Mouse (Mus musculus): ENCODE measurements around the gene Ankrd2. TPM values are rescaled to one million over a fixed set of nuclear protein-coding genes. Genes with fewer than 3 reads are reported as not detected.

The Ankrd2 gene
- polyA plus RNA-seq, 1 experiment from 2014 or later, result 0.11 TPM

GRCm38 (mm10) chr19:42033611-42034010 is 2.2 kb upstream of the Ankrd2 start:
- no peak for TF ChIP-seq CTCF (IDR thresholded peaks at IDR 0.05; ENCODE audit: low read depth)
- no peak overlapping the region for H3K27ac ChIP-seq
- 86% methylated on average over 14 of the region's 14 CpGs for WGBS
- no peak overlapping the region for H3K9ac ChIP-seq (ENCODE audit: low read depth, low read length)
- no peak overlapping the region for H3K4me2 ChIP-seq (ENCODE audit: low read length)
- ATAC-seq (replicated peaks; ENCODE audit: low FRiP score, low read depth), result no peak
- H3K4me3 ChIP-seq (replicated peaks; ENCODE audit: low read depth, low read length), result no peak overlapping the region
- peaks cover 23% of the 10 kb centered on the region for H3K36me3 ChIP-seq (ENCODE audit: insufficient read depth, low read length)
- H3K27me3 ChIP-seq (ENCODE audit: insufficient read depth, low read length), result no peaks in the 10 kb centered on the region
- DNase-seq (ENCODE audit: low spot score), result no peak
- no peaks in the 10 kb centered on the region for H3K4me1 ChIP-seq (replicated peaks; ENCODE audit: insufficient read depth, low read length)
- H3K9me3 ChIP-seq (replicated peaks; ENCODE audit: low read length), result no peaks in the 10 kb centered on the region

- H3K27ac ChIP-seq, result no peak overlapping the region
- H3K4me2 ChIP-seq (ENCODE audit: low read length), result no peak overlapping the region
- 80% methylated on average over 9 of the region's 9 CpGs for WGBS
- H3K27me3 ChIP-seq (ENCODE audit: insufficient read depth, low read length), result no peaks in the 10 kb centered on the region
- DNase-seq (ENCODE audit: low spot score) (no peak), ATAC-seq (replicated peaks; ENCODE audit: low FRiP score, low read depth) (0 out of 2 replicates have a peak, but pooled peaks have one; percentile 12)
- H3K4me3 ChIP-seq (replicated peaks; ENCODE audit: low read depth, low read length), result no peak overlapping the region
- H3K36me3 ChIP-seq (ENCODE audit: insufficient read depth, low read length), result peaks cover 23% of the 10 kb centered on the region
- no peaks in the 10 kb centered on the region for H3K9me3 ChIP-seq (replicated peaks; ENCODE audit: low read length)
- H3K9ac ChIP-seq (ENCODE audit: low read depth, low read length), result no peak overlapping the region
- no peak for TF ChIP-seq CTCF (IDR thresholded peaks at IDR 0.05; ENCODE audit: low read depth)
- no peaks in the 10 kb centered on the region for H3K4me1 ChIP-seq (replicated peaks; ENCODE audit: insufficient read depth, low read length)
Observed at GRCm38 (mm10) chr19:42034146-42034775, 1.5 kb upstream of the Ankrd2 start.

- no peak overlapping the region for H3K27ac ChIP-seq
Observed at GRCm38 (mm10) chr19:42034881-42035455, 832 bp upstream of the Ankrd2 start.

DNA sequence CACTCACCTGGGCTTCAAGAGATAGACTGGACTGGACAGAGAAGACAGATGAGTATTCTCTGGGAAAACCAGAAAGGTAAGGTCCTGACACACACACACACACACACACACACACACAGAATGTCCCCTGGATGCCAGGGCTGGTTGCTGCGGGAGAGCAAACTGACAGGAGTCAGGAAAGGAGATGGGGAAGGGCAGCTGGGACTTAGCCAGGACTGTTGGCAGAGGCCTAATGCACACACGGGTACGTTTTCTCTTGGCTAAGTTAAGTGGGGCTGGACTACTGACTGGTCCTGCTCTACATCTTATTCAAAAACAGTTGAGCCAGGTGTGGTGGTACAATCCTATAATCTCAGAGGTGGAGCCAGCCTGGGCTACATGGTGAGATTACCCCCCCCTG is 557 bp downstream of the Ankrd2 start:
- Histone ChIP-seq H3K27me3 (ENCODE audit: insufficient read depth, low read length) (no peaks in the 10 kb centered on the region), H3K4me3 (replicated peaks; ENCODE audit: low read depth, low read length) (no peak overlapping the region), H3K9ac (ENCODE audit: low read depth, low read length) (no peak overlapping the region), H3K4me2 (ENCODE audit: low read length) (no peak overlapping the region), H3K9me3 (replicated peaks; ENCODE audit: low read length) (no peaks in the 10 kb centered on the region), H3K27ac (no peak overlapping the region), H3K36me3 (ENCODE audit: insufficient read depth, low read length) (peaks cover 23% of the 10 kb centered on the region), H3K4me1 (replicated peaks; ENCODE audit: insufficient read depth, low read length) (no peaks in the 10 kb centered on the region)
- DNase-seq (ENCODE audit: low spot score), result no peak
- TF ChIP-seq CTCF (IDR thresholded peaks at IDR 0.05; ENCODE audit: low read depth), result no peak
- 84% methylated on average over 3 of the region's 3 CpGs for WGBS
- ATAC-seq (replicated peaks; ENCODE audit: low FRiP score, low read depth), result no peak

More at GRCm38 (mm10) chr19:42034881-42035455, 832 bp upstream of the Ankrd2 start:
- ATAC-seq (replicated peaks; ENCODE audit: low FRiP score, low read depth) (no peak), DNase-seq (ENCODE audit: low spot score) (no peak)
- no peak for TF ChIP-seq CTCF (IDR thresholded peaks at IDR 0.05; ENCODE audit: low read depth)
- H3K27me3 ChIP-seq (ENCODE audit: insufficient read depth, low read length), result no peaks in the 10 kb centered on the region
- H3K9me3 ChIP-seq (replicated peaks; ENCODE audit: low read length), result no peaks in the 10 kb centered on the region
- no peak overlapping the region for H3K9ac ChIP-seq (ENCODE audit: low read depth, low read length)
- no peaks in the 10 kb centered on the region for H3K4me1 ChIP-seq (replicated peaks; ENCODE audit: insufficient read depth, low read length)
- no peak overlapping the region for H3K4me2 ChIP-seq (ENCODE audit: low read length)
- peaks cover 23% of the 10 kb centered on the region for H3K36me3 ChIP-seq (ENCODE audit: insufficient read depth, low read length)
- H3K4me3 ChIP-seq (replicated peaks; ENCODE audit: low read depth, low read length), result no peak overlapping the region
- 49% methylated on average over 11 of the region's 11 CpGs for WGBS

- peaks cover 18% of the 10 kb centered on the region for H3K36me3 ChIP-seq (ENCODE audit: insufficient read depth, low read length)
- no peaks in the 10 kb centered on the region for H3K27me3 ChIP-seq (ENCODE audit: insufficient read depth, low read length)
- no peak overlapping the region for H3K9ac ChIP-seq (ENCODE audit: low read depth, low read length)
- ATAC-seq (replicated peaks; ENCODE audit: low FRiP score, low read depth) (no peak), DNase-seq (ENCODE audit: low spot score) (no peak)
- no peaks in the 10 kb centered on the region for H3K4me1 ChIP-seq (replicated peaks; ENCODE audit: insufficient read depth, low read length)
- H3K4me3 ChIP-seq (replicated peaks; ENCODE audit: low read depth, low read length), result no peak overlapping the region
- 69% methylated on average over 11 of the region's 11 CpGs for WGBS
- no peak for TF ChIP-seq CTCF (IDR thresholded peaks at IDR 0.05; ENCODE audit: low read depth)
- no peaks in the 10 kb centered on the region for H3K9me3 ChIP-seq (replicated peaks; ENCODE audit: low read length)
- no peak overlapping the region for H3K27ac ChIP-seq
- no peak overlapping the region for H3K4me2 ChIP-seq (ENCODE audit: low read length)
Observed at GRCm38 (mm10) chr19:42037167-42037702, 1.4 kb downstream of the Ankrd2 start.

- Histone ChIP-seq H3K9ac (ENCODE audit: low read depth, low read length) (no peak overlapping the region), H3K4me1 (replicated peaks; ENCODE audit: insufficient read depth, low read length) (no peaks in the 10 kb centered on the region), H3K27me3 (ENCODE audit: insufficient read depth, low read length) (no peaks in the 10 kb centered on the region), H3K27ac (no peak overlapping the region), H3K36me3 (ENCODE audit: insufficient read depth, low read length) (peaks cover 14% of the 10 kb centered on the region), H3K4me2 (ENCODE audit: low read length) (no peak overlapping the region), H3K4me3 (replicated peaks; ENCODE audit: low read depth, low read length) (no peak overlapping the region), H3K9me3 (replicated peaks; ENCODE audit: low read length) (no peaks in the 10 kb centered on the region)
- WGBS, result 87% methylated on average over 12 of the region's 12 CpGs
- no peak for DNase-seq (ENCODE audit: low spot score)
- TF ChIP-seq CTCF (IDR thresholded peaks at IDR 0.05; ENCODE audit: low read depth), result no peak
- no peak for ATAC-seq (replicated peaks; ENCODE audit: low FRiP score, low read depth)
Observed at GRCm38 (mm10) chr19:42038310-42038709, 2.5 kb downstream of the Ankrd2 start.
